Mouse (Mus musculus): Measurements from ENCODE around the gene Kti12.

Gene Kti12

GRCm38 (mm10) chr4:108869730-108870374 lies 22.3 kb downstream of the Kti12 start:
- peak; percentile 61 for DNase-seq (ENCODE audit: low read depth)

DNA sequence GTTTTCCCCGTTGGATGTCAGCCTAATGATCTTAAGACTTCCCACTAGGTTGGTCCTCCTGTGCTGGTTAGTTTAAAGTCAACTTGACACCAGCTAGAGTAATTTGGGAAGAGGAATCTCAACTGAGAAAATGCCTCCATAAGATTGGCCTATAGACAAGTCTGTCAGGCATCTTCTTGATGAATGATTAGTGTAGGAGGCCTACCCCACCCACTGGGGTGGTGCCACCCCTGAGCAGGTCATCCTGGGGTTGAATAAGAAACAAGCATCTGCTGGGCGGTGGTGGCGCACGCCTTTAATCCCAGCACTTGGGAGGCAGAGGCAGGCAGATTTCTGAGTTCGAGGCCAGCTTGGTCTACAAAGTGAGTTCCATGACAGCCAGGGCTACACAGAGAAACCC lies 26.2 kb downstream of the Kti12 start:
- no peak for DNase-seq (ENCODE audit: low read depth)

DNA sequence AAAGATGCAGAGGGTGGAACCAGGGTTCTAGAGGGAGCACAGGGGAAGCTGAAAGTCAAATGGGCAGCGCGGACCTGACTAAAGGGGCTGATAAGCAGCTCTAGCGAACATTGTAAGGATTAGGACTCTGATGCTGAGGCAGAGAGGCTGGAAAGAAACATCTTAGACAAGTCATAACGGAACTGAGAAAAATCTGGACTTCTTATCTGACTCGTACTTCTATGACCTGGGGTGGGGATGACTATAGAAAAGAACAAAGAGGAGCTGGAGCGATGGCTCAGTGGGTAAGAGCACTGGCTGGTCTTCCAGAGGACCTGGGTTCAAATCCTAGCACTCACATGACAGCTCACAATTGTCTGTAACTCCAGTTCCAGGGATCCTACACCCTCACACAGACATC lies 30.3 kb downstream of the Kti12 start:
- DNase-seq (ENCODE audit: low read depth): no peak

DNA sequence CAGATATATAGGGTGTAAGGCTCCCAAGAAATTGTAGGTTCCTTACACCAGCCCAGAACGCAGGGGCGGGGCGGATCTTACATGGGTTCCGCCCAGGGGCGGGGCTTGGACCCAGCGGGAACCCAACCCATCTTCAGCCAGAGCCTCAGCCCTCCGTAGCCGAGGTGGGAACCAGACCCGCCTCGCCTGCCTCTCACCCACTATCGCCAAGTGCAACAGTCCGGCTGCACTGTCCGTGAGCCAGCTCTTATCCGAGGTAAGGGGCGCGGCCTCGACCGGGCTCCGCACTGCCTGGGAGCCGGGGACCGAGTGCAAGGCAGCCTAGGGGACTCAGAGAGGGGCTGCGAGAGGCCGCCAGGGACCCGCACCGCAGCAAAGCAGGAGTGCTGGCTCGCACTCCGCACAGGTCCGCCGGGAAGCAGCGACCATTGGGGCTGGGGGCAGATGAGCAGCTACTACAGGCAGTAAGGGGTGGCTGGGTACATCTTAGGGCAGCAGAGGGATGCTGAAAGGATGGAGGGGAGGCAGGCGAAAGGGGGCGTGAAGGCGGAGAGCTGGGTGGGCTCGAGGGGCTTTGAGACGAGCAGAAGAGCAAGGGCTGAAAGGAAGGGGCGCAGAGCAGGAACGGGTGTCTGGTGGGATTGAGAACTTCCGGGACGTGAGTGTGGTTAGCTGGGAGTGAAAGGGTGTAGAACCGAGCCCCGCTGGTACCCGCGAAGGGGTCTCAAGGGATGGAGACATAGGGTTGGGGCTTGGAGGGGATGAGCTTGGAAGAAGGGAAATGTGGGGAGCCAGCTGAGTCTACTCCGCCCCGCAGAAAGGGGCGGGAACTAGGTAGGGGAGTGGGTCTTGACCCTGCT lies 31.6 kb downstream of the Kti12 start, which contains the start of gene Rab3b:
TSS of gene Rab3b (plus strand) at position 101 of the 860 bp plus-strand sequence.
- no peak for DNase-seq (ENCODE audit: low read depth)

GRCm38 (mm10) chr4:108883815-108884214 lies 36.2 kb downstream of the Kti12 start:
- DNase-seq (ENCODE audit: low read depth): no peak

- peak; percentile 38 for DNase-seq (ENCODE audit: low read depth)
Measured at GRCm38 (mm10) chr4:108887456-108887855, 39.9 kb downstream of the Kti12 start.

DNA sequence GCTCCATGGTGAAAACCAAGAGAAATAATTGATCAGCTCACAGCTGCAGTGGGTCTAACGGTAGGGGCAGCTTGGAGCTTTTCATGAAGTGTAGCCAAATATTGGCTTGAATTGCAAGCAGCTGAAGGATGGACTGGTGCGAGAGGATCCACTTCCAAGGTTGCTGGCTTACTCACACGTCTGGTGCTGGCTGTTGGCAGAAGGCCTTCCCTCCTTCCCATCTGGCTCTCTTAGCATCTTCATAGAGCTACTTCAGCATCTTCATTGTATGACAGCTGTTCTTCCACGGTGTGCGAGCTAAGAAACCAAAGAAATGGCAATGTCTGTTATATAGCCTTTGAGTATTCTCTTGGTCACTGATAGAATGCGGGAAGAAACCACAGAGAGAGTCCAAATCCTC lies 43.3 kb downstream of the Kti12 start:
- no peak for DNase-seq (ENCODE audit: low read depth)
